Mouse (Mus musculus) c-Kit-positive CD71-positive TER-119-positive erythroid progenitor cells, embryonic 14.5 days (primary cell): ENCODE data around the gene Tfap2e.
A peak's percentile ranks its signal among the peaks of the same experiment; 100 is the strongest.

ENCODE experiments used
- DNase-seq: peaks from one replicate; pipeline ENCODE4 v3.0.0-alpha.2; 2013; ENCODE audit warnings: low spot score

Gene Tfap2e

GRCm38 (mm10) chr4:126696908-126697307 is 39.1 kb downstream of the Tfap2e start:
- no peak for DNase-seq

- no peak for DNase-seq
These were observed 43.0 kb downstream of the Tfap2e start for GRCm38 (mm10) chr4:126693021-126693420.

GRCm38 (mm10) chr4:126689457-126689856 is 46.6 kb downstream of the Tfap2e start:
- DNase-seq, result no peak

GRCm38 (mm10) chr4:126683084-126683483 is 53.0 kb downstream of the Tfap2e start:
- no peak for DNase-seq

- peak; percentile 56 for DNase-seq
These were observed 53.7 kb downstream of the Tfap2e start for GRCm38 (mm10) chr4:126682298-126682697.

GRCm38 (mm10) chr4:126677054-126678003 is 58.7 kb downstream of the Tfap2e start, which contains the start of gene Psmb2:
Gene Psmb2, plus strand, starts transcription at chr4:126677630.
- peak; percentile 97 for DNase-seq

GRCm38 (mm10) chr4:126667075-126667474 is 69.0 kb downstream of the Tfap2e start:
- no peak for DNase-seq
